Mouse (Mus musculus) liver, embryonic 15.5 days (tissue): ENCODE data around the gene Adam15. TPM values are rescaled to one million over a fixed set of nuclear protein-coding genes. Genes with fewer than 3 reads are reported as not detected.
A peak's percentile ranks its signal among the peaks of the same experiment; 100 is the strongest.

Source experiments
- ATAC-seq: fragments of 200-750 bp; cut with Nextera tagmentation; 2 replicates; pipeline ENCODE4 v1.8.0; 2017; ENCODE audit warnings: moderate number of reproducible peaks, mild to moderate bottlenecking, moderate library complexity; ENCODE audit not compliant: insufficient read depth
- H3K27ac ChIP-seq: fragments of 300-500 bp; sonication (generic); replicated peaks from 2 replicates; pipeline ENCODE4 v1.5.1; 2015; ENCODE audit warnings: mild to moderate bottlenecking, inconsistent platforms
- H3K27me3 ChIP-seq: fragments of 300-500 bp; sonication (generic); 2 replicates; pipeline ENCODE4 v1.6.1; 2015; ENCODE audit warnings: mild to moderate bottlenecking, inconsistent platforms
- H3K36me3 ChIP-seq: fragments of 300-500 bp; sonication (generic); replicated peaks from 2 replicates; pipeline ENCODE4 v1.6.1; 2015; ENCODE audit warnings: moderate library complexity, mild to moderate bottlenecking, inconsistent platforms
- H3K4me1 ChIP-seq: fragments of 300-500 bp; sonication (generic); replicated peaks from 2 replicates; pipeline ENCODE4 v1.6.1; 2015; ENCODE audit warnings: inconsistent platforms
- H3K4me2 ChIP-seq: fragments of 300-500 bp; sonication (generic); 2 replicates; pipeline ENCODE4 v1.6.1; 2015; ENCODE audit warnings: moderate library complexity, mild to moderate bottlenecking, inconsistent platforms
- H3K4me3 ChIP-seq: fragments of 300-500 bp; sonication (generic); replicated peaks from 2 replicates; pipeline ENCODE4 v1.5.1; 2015; ENCODE audit warnings: mild to moderate bottlenecking, inconsistent platforms
- H3K9ac ChIP-seq: fragments of 300-500 bp; sonication (generic); 2 replicates; pipeline ENCODE4 v1.6.1; 2015; ENCODE audit warnings: moderate library complexity, mild to moderate bottlenecking, inconsistent platforms
- H3K9me3 ChIP-seq: fragments of 300-500 bp; sonication (generic); replicated peaks from 2 replicates; pipeline ENCODE4 v1.6.1; 2016; ENCODE audit warnings: inconsistent platforms
- WGBS: fragments of 180-500 bp; shearing (Covaris S2); methylation state at CpG from one replicate; pipeline ENCODE4 v1.1.7; 2015; ENCODE audit warnings: mixed read lengths; ENCODE audit not compliant: insufficient replicate concordance; 5-methylcytosine and 5-hydroxymethylcytosine counted together
- polyA plus RNA-seq: library from polyadenylated mRNA; unstranded; fragments of >200 nt; fragmentation: Nextera tagmentation; extraction: Ambion mirVana; gene quantifications from 2 replicates; pipeline ENCODE4 v1.2.1, GENCODE M21; 2015

Gene Adam15
- polyA plus RNA-seq, 1 experiment from 2014 or later = 8.8 TPM

DNA sequence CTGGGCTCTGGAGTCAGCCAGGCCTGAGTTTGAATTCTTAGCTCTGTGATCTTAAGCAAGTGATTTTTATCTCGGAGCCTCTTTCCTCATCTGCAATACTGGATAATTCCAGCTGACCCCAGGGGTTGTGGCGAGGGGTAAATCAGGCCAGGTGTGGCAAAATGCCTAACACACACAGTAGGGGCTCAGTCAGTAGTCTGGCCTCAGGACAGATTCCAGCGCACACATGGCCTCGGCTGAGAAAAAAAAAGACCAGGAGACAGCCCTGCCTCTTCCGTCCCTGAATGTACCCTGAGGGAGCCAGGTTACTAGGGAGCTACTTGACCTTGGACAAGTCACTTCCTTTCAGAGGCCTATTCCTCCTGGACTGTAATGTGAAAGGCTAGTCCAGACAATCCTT is 33.2 kb upstream of the Adam15 start:
- H3K4me3 ChIP-seq = no peak overlapping the region

DNA sequence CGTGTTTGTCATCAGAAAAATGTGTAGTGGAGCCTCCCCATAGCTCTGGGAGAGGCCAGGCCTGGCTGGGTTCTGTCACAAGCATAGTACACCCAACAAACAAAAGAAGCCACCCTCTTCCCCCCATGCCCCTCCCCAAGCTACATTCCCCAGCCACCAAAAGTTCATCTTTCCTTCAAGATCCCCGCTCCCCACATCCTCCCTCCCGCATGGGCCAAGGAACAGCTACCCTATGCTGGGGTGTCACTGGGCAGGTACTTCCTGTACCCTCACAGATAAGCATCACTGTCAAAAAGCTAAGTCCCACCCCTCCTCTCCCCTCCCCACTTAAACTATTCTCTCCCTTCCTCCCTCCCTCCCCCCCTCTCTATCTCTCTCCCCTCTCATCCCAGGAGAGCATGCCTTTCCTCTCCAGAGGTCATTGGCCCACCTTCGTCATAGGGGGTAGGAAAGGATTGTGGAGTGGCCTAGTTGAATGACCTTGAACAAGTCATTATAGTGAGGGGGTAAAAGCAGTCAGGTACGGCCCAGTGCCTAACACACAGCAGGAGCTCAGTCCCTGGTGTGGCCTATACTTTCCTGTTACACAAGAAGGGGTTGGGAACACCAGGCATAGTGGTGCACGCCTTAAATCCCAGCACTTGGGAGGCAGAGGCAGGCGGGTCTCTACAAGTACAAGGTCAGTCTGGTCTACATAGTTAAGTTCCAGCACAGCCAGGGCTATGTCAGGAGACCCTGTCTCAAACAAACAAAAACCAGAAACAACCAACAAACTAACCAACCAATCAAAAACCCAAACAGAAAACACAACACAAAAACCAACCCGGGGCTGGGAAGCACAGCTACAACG is 32.5 kb upstream of the Adam15 start:
- H3K9me3 ChIP-seq = no peaks in the 10 kb centered on the region
- no peak overlapping the region for H3K4me2 ChIP-seq
- ATAC-seq = no peak
- H3K9ac ChIP-seq = no peak overlapping the region
- peaks cover 17% of the 10 kb centered on the region for H3K36me3 ChIP-seq
- peaks cover 28% of the 10 kb centered on the region for H3K4me1 ChIP-seq
- H3K4me3 ChIP-seq = no peak overlapping the region
- H3K27me3 ChIP-seq = no peaks in the 10 kb centered on the region
- no peak overlapping the region for H3K27ac ChIP-seq
- WGBS = 69% methylated on average over 9 of the region's 9 CpGs

More for the DNA sequence above, 33.2 kb upstream of the Adam15 start:
- Histone ChIP-seq H3K9me3 (no peaks in the 10 kb centered on the region), H3K27me3 (no peaks in the 10 kb centered on the region), H3K36me3 (peaks cover 17% of the 10 kb centered on the region), H3K9ac (no peak overlapping the region), H3K4me1 (peaks cover 31% of the 10 kb centered on the region), H3K27ac (no peak overlapping the region), H3K4me2 (no peak overlapping the region)
- WGBS = 59% methylated on average over 5 of the region's 5 CpGs
- no peak for ATAC-seq

DNA sequence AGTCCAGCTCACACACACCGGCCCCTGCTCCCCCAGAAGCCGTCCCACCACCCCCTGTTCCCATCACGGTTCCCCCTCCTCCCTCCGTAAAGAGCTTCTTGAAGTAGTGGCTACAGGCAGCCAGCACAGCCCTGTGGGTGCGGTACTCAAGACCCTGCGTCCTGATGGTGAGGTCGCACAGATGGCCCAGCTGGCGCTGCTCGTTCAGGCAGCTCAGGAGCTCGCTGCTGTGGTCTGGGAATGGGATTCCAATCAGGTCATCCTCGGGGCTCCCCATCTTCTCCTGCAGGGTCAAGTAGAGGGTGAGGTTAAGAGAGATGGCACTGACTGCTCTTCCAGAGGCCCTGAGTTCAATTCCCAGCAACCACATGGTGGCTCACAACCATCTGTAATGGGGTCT is 31.4 kb upstream of the Adam15 start:
- Histone ChIP-seq H3K4me1 (peaks cover 21% of the 10 kb centered on the region), H3K27ac (no peak overlapping the region), H3K36me3 (peaks cover 21% of the 10 kb centered on the region), H3K9me3 (no peaks in the 10 kb centered on the region), H3K4me2 (no peak overlapping the region), H3K9ac (no peak overlapping the region), H3K4me3 (no peak overlapping the region), H3K27me3 (no peaks in the 10 kb centered on the region)
- no peak for ATAC-seq
- 83% methylated on average over 11 of the region's 11 CpGs for WGBS

DNA sequence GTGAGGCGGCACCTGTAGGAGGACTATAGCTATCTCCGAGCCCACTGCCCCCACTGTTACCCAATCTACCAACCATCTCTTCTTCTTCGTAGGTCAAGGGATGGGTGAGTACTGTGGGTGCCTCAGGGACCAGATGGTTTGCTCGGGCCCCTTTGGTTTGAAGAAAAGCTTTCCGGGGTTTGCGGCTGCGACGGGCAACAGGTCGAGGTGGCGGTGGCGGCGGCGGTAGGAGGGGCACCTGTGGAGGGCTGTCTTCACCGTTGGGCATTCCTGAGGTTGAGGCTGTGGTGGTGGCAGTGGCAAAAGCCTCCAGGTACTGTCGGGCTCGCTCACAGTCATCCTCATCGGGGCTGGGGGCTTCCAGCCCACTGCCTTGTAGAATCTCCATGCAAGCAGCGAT is 30.9 kb upstream of the Adam15 start:
- H3K9ac ChIP-seq = no peak overlapping the region
- WGBS = 85% methylated on average over 18 of the region's 18 CpGs

DNA sequence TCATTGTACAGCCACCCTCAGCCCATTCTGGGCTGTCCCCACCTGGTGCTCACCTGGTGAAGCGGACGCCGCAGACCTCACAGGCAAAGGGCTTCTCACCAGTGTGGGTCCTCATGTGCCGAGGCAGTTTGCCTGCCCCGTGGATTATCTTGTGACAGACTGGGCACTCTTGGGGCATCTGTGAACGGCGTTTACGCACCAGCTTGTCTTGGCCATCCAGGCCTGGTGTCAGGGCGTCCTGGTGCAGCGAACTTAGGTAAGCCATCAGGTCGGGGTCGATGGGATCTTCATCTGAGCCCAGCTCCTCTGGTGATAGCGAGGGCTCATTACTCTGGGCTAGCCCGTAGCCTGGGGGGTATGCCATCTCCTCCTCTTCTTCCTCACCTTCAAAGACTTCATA is 30.5 kb upstream of the Adam15 start:
- H3K4me1 ChIP-seq = peaks cover 21% of the 10 kb centered on the region
- WGBS = 82% methylated on average over 14 of the region's 14 CpGs
- no peak overlapping the region for H3K9ac ChIP-seq
- no peak overlapping the region for H3K4me3 ChIP-seq
- H3K27me3 ChIP-seq = no peaks in the 10 kb centered on the region
- peaks cover 21% of the 10 kb centered on the region for H3K36me3 ChIP-seq
- no peaks in the 10 kb centered on the region for H3K9me3 ChIP-seq
- H3K27ac ChIP-seq = no peak overlapping the region
- no peak overlapping the region for H3K4me2 ChIP-seq
- no peak for ATAC-seq

More for the DNA sequence above, 30.9 kb upstream of the Adam15 start:
- no peak for ATAC-seq
- no peaks in the 10 kb centered on the region for H3K9me3 ChIP-seq
- no peak overlapping the region for H3K4me2 ChIP-seq
- peaks cover 21% of the 10 kb centered on the region for H3K36me3 ChIP-seq
- H3K27ac ChIP-seq = no peak overlapping the region
- no peaks in the 10 kb centered on the region for H3K27me3 ChIP-seq
- no peak overlapping the region for H3K4me3 ChIP-seq
- H3K4me1 ChIP-seq = peaks cover 21% of the 10 kb centered on the region

DNA sequence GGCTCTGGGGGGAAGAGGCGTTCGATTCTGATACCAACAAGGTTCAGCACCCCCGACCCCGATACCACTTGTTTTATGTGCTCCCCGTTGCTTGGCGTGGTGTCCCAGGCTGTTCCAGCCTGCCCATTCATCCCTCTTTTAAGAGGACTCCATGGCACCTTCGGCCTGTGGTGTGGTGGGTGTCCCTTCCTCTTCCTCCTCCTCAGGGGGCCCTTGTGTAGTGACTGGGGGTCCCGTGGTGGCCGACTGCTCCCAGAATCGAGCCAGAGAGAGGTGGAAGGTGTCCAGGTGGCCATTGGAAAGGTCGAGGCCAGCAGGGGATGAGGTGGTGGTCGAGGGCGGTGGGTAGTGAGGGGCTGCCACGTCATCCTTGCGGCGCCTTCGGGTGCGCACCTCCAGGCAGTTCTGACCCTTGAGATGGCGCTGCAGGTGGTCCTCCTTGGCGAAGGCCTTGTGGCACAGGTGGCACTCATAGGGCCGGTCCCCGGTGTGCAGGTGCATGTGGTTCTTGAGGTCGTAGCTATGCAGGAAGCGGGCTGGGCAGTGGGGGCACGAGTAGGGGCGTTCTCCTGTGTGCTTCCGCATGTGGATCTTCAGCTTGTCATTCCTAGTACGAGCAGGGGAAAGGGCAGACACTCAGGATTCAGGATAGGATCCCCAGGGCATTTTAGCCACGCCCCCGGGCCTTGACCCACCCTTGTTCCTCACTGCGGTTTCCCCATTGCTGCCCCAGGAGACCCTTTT is 29.8 kb upstream of the Adam15 start:
- no peak overlapping the region for H3K27ac ChIP-seq
- H3K36me3 ChIP-seq = peaks cover 21% of the 10 kb centered on the region
- H3K4me3 ChIP-seq = no peak overlapping the region
- 70% methylated on average over 31 of the region's 31 CpGs for WGBS
- no peak overlapping the region for H3K4me2 ChIP-seq
- H3K4me1 ChIP-seq = peaks cover 21% of the 10 kb centered on the region
- no peaks in the 10 kb centered on the region for H3K27me3 ChIP-seq
- ATAC-seq = no peak
- no peaks in the 10 kb centered on the region for H3K9me3 ChIP-seq
- H3K9ac ChIP-seq = no peak overlapping the region

DNA sequence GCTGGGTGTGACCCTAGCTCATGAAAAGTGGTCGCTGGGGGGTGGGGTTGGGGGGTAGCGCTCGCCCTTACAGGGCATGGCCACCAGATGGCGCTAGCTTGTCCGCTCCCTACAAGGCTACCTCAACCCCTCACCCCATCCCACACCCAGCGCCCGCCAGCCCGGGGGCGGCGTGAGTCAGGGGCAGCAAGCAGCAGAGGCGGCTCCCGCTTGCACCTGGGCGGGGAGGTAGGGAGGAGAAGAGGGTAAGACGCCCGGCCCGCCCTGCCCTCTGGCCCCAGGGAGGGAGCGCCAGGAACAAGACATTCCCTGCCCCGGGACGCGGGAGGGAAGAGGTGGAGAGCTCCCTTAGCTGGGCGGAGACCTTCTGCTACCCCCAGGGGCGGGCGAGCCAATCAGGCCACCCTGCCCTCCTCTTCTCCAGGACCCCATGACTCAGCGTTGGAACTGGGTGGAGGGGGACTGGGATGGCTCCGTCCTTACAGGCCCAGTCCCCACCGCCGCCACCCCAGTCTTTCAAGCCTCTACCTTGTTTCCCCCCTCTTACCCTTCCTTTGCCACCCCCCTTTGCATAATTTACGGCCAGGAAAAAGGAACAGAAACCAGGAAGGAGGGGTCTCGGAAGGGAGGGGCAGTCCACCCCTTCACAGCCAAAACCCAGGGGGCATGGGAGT is 28.7 kb upstream of the Adam15 start:
- peak; percentile 58 for ATAC-seq
- Histone ChIP-seq H3K9me3 (no peaks in the 10 kb centered on the region), H3K9ac (peak overlapping the region; percentile 39; the same call in 1 of the 2 replicates), H3K36me3 (peaks cover 21% of the 10 kb centered on the region), H3K4me1 (peaks cover 26% of the 10 kb centered on the region), H3K27ac (peak overlapping the region; percentile 24; the same call in 1 of the 2 replicates), H3K27me3 (no peaks in the 10 kb centered on the region), H3K4me2 (peak overlapping the region; percentile 70), H3K4me3 (peak overlapping the region; percentile 44)
- 5% methylated on average over 29 of the region's 29 CpGs for WGBS

DNA sequence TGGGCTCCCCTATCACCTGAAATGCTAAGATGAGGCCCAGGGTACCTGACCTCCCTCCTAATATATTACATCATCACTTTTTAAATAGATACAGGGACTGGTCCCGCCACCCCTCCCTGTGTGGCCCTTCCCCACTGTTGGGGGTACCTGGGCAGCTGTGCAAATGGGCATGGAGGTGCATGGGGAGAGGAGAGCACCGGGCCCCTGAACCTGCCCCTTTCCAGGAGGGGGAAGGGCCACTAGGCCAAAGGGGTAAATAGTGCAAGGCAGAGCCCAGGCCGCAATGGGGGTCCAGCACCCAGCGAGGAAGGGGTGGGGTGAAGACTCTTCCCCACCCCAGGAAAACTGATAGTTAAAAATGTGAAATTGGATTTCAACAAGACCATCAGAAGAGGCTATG is 28.0 kb upstream of the Adam15 start:
- WGBS = 73% methylated on average over 4 of the region's 4 CpGs
- H3K27ac ChIP-seq = no peak overlapping the region
- H3K4me1 ChIP-seq = peaks cover 26% of the 10 kb centered on the region
- no peaks in the 10 kb centered on the region for H3K27me3 ChIP-seq
- H3K9ac ChIP-seq = no peak overlapping the region
- no peak overlapping the region for H3K4me2 ChIP-seq
- H3K36me3 ChIP-seq = peaks cover 21% of the 10 kb centered on the region
- no peak for ATAC-seq
- no peak overlapping the region for H3K4me3 ChIP-seq
- H3K9me3 ChIP-seq = no peaks in the 10 kb centered on the region

DNA sequence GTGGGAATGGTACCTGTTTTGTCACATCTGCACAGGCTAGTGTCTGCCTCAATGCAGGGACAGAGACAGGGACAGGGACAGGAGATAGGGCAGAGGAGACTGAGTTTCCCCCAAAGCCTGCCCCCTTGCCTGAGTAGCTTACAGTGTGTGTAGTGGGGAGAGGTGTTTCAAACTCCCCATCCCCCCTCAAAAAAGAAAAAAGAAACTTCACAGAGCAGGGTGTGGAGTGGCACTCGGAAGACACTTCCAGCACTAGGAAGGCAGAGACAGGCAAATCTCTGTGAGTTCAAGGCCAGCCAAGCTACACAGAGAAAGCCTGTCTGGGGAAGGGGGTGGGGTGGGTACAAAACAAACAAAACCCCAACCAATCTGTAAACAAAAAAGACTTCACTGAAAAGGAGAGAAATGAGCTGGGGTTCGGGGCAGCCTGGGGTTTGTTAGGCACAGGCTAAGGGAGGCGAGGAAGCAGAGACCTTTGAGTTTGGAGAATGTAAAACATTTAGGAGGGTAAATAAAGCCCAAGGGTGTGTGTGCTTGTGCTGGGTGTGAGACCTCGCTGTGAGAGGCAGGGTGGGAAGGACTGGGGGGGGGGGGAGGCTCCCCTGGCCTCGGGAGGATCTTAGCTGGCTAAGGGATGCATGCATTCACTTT is 23.9 kb upstream of the Adam15 start:
- Histone ChIP-seq H3K36me3 (0 out of 2 replicates have a peak, but pooled peaks cover 4% of the 10 kb centered on the region), H3K4me1 (peaks cover 23% of the 10 kb centered on the region), H3K9ac (no peak overlapping the region), H3K9me3 (no peaks in the 10 kb centered on the region), H3K27me3 (no peaks in the 10 kb centered on the region), H3K4me2 (no peak overlapping the region), H3K4me3 (no peak overlapping the region), H3K27ac (no peak overlapping the region)
- WGBS = 33% methylated on average over 5 of the region's 5 CpGs
- ATAC-seq = no peak

DNA sequence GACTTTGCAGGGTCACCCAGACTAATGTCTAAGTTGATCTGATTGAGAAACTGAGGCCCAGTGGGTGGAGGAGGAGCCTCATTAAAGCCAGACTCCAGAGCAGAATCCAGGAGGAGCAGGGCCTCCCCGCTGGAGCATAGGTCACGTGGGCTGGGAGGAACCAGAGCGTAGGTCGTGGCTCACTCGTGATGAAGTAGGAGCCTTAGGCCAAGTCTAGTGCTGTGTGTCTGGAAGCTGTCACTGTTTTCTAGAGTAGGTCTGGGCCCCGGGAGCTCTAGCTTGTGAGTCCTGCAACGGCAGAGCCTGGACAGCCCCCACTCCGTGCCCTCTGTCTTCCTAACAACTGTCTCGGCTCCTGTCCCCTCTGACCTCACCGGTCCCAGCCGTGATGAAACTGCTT is 17.5 kb upstream of the Adam15 start:
- Histone ChIP-seq H3K36me3 (no peaks in the 10 kb centered on the region), H3K4me1 (no peaks in the 10 kb centered on the region), H3K4me2 (no peak overlapping the region), H3K4me3 (no peak overlapping the region), H3K27ac (no peak overlapping the region), H3K9ac (no peak overlapping the region), H3K9me3 (no peaks in the 10 kb centered on the region), H3K27me3 (peaks cover 5% of the 10 kb centered on the region)
- WGBS = 59% methylated on average over 11 of the region's 11 CpGs
- ATAC-seq = no peak
